Mouse (Mus musculus) granulocyte monocyte progenitor cell, adult 5-6 weeks (primary cell): ENCODE results near the gene Dusp1. TPM values are rescaled to one million over a fixed set of nuclear protein-coding genes. Genes with fewer than 3 reads are reported as not detected.
A peak's percentile ranks its signal among the peaks of the same experiment; 100 is the strongest.

Source experiments
- ATAC-seq: replicated peaks from 2 replicates; pipeline ENCODE4 v1.8.0; 2016; ENCODE audit warnings: mild to moderate bottlenecking, moderate TSS enrichment, inconsistent platforms; ENCODE audit not compliant: poor library complexity, severe bottlenecking
- total RNA-seq, 2 experiments: library from RNA; stranded (forward) in 1 of 2; stranded (reverse) in 1 of 2; fragments of 200-712, 200-1000 nt in 1 of 2; fragments of >200 nt in 1 of 2; fragmentation: Nextera tagmentation in 1 of 2; gene quantifications; 2 replicates each; pipeline ENCODE4 v1.2.3; 2014 to 2017

Gene Dusp1
- total RNA-seq, 2 experiments from 2014 or later, result 21.3 to 43.2 TPM

- no peak for ATAC-seq
These were observed 82.3 kb downstream of the Dusp1 start for GRCm38 (mm10) chr17:26479619-26480018.

DNA sequence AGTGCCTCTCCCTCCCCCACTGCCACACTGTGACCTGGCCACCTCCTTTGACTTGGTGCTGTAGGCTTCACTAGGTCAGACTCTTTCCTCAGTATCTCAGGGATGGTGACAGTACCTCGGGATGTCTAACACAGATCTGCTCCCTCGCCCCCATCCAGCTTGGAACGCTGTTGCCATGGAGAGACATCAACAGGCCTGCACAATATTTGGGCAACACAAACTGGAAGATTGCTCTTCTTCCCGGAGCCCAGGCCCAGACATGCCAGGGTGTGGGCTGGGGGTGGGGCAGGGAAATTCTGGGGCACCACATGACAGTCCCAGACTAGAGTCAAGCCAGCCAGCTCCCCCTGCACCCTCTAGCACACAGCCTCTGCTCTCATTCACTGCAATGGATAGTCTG lies 83.3 kb downstream of the Dusp1 start:
- ATAC-seq, result no peak

DNA sequence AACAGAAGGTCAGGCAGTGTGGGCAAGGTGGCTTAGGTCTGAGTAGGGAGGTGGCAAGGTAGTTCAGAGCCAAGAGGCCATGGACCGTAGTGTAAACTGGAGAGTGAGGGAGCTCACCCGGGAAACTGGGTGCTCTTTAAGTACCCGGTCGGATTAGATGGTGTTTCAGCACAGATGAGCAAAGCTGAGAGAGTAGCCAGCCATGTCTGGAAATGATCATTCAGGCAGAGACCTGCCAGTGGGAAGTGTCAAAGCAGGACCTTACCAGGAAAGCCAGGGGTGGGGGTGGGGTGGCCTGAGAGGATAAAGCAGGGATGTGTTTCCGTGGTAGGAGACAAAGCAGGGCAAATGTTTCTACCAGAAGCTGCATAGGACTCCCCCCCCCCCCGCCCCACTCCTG lies 85.1 kb downstream of the Dusp1 start:
- no peak for ATAC-seq

- no peak for ATAC-seq
These were observed 93.6 kb downstream of the Dusp1 start for GRCm38 (mm10) chr17:26468102-26468894.

- no peak for ATAC-seq
These were observed 94.3 kb downstream of the Dusp1 start for GRCm38 (mm10) chr17:26467619-26468018.

DNA sequence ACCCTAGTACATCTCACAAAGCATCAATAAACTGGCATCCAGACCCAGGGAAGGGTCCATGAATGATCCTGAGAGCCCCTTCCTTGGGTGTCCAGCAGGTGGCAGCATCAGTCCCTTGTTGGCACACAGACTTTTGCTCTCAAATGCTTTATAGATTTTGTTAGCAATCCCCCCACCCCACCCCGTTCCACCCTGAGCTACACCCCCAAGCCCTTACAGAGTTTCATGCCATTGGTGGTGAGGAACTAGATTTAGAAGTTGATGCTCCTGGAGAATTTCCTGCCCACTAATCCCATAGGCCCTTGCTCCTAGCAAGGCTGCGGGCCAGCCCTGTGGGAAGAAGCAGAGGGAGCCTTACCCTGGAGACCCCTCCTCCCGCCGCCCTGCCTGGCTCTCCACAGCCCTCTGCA lies 95.2 kb downstream of the Dusp1 start:
- peak; percentile 48 for ATAC-seq

- ATAC-seq, result no peak
These were observed 97.0 kb downstream of the Dusp1 start for GRCm38 (mm10) chr17:26464972-26465371.

DNA sequence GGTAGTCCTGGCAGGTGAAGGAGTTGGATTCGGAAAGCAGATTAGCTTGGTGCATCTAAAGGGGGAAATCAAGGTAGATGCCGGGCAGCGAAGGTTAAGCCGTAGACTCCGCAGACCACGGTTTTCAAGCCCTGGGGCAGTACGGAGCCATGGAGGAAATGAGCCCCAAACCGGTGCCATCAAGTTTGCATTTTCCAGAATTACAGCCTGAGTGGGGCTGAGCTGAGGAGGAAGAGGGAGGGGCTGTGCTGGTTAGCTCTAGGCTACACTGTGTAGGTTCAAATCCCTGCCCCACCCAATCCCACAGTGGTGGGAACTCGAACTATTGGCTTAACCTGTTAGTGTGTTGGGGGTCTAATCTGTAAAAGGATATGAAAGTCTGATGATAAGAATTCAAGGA lies 97.4 kb downstream of the Dusp1 start:
- no peak for ATAC-seq

DNA sequence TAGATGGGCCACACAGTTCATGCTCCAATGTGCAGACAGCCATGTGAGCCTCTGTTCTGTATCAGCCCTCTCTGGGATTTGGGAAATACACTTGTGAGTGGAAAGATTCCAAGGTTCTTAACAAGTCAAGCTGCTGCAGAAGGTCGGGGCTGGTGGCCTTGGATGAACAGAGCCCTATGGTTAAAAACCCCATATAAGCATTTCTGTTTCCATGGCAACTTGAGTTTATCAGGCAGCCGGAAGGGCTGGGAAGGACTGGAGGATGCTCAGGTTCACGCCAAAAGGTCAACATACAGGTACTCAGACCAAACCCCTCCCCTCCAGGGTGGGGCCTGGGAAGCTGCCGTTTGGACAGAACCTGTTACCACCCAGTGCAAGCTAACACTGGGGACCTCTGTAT lies 97.9 kb downstream of the Dusp1 start:
- ATAC-seq, result no peak

DNA sequence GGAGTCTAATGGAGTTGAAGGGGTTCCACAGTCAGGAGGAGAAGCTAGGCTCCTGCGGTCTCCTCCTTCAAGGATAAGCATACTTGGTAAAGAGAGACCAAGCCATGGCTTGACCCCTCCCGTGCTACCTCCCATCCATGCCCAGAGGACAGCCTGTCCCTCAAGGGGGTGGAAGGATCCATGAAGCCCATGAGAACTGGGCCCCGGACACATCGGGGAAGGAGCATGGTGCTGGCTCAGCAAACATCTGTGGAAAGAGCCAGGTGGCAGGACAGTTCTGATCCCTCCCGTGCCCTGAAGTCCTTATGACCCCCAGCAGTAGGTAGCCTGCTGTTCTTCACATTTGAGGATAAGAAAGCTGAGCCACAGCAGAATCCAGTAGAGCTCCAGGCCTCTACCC lies 98.5 kb downstream of the Dusp1 start:
- no peak for ATAC-seq

DNA sequence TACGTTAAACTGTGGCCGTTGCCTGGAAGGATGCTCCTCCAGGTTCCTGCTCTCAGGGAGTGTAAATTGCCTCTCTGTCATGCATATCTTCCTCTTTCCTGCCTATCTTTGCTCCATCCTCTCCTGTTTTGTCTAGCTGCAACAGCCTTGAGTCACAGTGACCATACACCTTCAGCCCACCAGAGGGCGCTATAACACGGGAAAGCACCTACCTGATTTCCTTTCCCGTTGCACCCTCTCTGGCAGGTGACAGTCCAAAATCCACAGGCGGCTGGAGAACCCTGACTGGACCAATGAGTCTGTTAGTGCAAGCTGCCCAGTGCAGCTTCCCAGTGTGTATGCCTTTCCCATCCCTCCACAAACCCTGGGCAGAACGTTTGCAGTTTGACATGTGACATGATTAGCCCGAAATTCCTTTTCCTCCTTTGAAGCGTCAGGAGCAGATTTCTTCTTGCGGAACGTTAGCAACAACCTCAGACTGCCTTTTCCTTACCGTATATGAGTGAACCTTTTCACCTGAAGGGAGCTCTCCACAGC lies 99.2 kb downstream of the Dusp1 start:
- ATAC-seq, result peak; percentile 57

- no peak for ATAC-seq
These were observed 103.9 kb downstream of the Dusp1 start for GRCm38 (mm10) chr17:26458049-26458448.

GRCm38 (mm10) chr17:26457506-26457905 lies 104.4 kb downstream of the Dusp1 start:
- ATAC-seq, result no peak

Other genes with a start within 250 kb of the Dusp1 start
- gene Neurl1b, start 147.3 kb downstream of the Dusp1 start, total RNA-seq (2014; fragmentation: Nextera tagmentation), result 1.4 TPM in 2 replicates
- 0.65 and 3.6 TPM in 2 replicates for gene Neurl1b, start 147.3 kb downstream of the Dusp1 start, total RNA-seq (2017)
- gene Ergic1, start 639 bp downstream of the Dusp1 start, total RNA-seq (2014; fragmentation: Nextera tagmentation), result 88.4 and 89.5 TPM in 2 replicates
- gene Ergic1, start 639 bp downstream of the Dusp1 start, total RNA-seq (2017), result 51.5 and 52.4 TPM in 2 replicates
- 197 and 242 TPM in 2 replicates for gene Atp6v0e, start 101.1 kb upstream of the Dusp1 start, total RNA-seq (2014; fragmentation: Nextera tagmentation)
- 317 and 374 TPM in 2 replicates for gene Atp6v0e, start 101.1 kb upstream of the Dusp1 start, total RNA-seq (2017)
- 18.8 and 30.0 TPM in 2 replicates for gene Crebrf, start 153.5 kb upstream of the Dusp1 start, total RNA-seq (2014; fragmentation: Nextera tagmentation)
- 16.8 and 17.0 TPM in 2 replicates for gene Crebrf, start 153.5 kb upstream of the Dusp1 start, total RNA-seq (2017)
- 23.5 and 51.0 TPM in 2 replicates for gene Bnip1, start 218.9 kb upstream of the Dusp1 start, total RNA-seq (2014; fragmentation: Nextera tagmentation)
- 39.2 and 46.8 TPM in 2 replicates for gene Bnip1, start 218.9 kb upstream of the Dusp1 start, total RNA-seq (2017)